Comparison of ENCODE assay signal across 9 mouse cellular contexts in the genomic region with DNA sequence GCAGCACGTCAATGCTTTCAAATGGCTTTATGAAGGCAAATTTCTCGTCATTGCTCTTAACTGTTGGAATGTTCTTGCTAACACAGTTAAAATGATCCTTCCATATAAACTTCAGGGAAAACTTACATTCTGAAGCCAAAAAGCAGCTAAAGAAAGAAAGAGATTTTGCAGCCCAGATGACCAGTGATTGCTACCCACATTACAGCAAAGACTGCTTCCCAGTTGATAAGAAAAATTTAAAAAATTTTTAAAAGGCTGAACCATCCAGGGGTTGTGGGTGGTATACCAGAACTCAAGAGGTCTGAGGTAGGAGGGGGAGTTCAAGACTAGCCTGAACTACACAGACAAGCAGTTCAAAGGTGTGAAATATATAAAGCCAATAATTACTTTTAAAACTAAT. TPM values are rescaled to one million over a fixed set of nuclear protein-coding genes. Genes with fewer than 3 reads are reported as not detected.
DNase-seq lines count a peak whose midpoint lies in the region; ATAC-seq and TF ChIP-seq lines count a peak whose summit lies in the region.
"Had no signal": no experiment of that assay in that cellular context is flagged by ENCODE, and none has a peak within 500 bp of the region (broad histone marks: within the 10 kb centered on the region; RNA-seq: fewer than 3 reads in every experiment).

No protein-coding gene starts in this region.

- no peaks in the 10 kb centered on the region for H3K9me3 ChIP-seq in limb, embryonic 11.5 days (ENCODE audit: control insufficient read depth, low read length)

- TF ChIP-seq CTCF in liver, adult 2 months (IDR thresholded peaks at IDR 0.05; ENCODE audit: low read depth, low read length): no peak
- TF ChIP-seq CTCF in embryonic fibroblast, embryonic 13.5 days (IDR thresholded peaks at IDR 0.05; ENCODE audit: borderline replicate concordance, insufficient read depth, low read length): no peak
- TF ChIP-seq CTCF in small intestine, adult 2 months (IDR thresholded peaks at IDR 0.05; ENCODE audit: extremely low read depth, insufficient read length, insufficient replicate concordance, low read depth, low read length): no peak

- H3K36me3 ChIP-seq in liver, adult 2 months (ENCODE audit: control insufficient read depth, insufficient read depth, low read length): no peaks in the 10 kb centered on the region
- H3K36me3 ChIP-seq in limb, embryonic 11.5 days (ENCODE audit: control insufficient read depth, insufficient read depth, low read length): no peaks in the 10 kb centered on the region
- H3K36me3 ChIP-seq in small intestine, adult 2 months (ENCODE audit: control insufficient read depth, insufficient read depth, low read length): no peaks in the 10 kb centered on the region

- no peak overlapping the region for H3K9ac ChIP-seq in liver, adult 2 months (ENCODE audit: low read depth, low read length)
- H3K9ac ChIP-seq in limb, embryonic 11.5 days (ENCODE audit: low read length): no peak overlapping the region

- H3K4me2 ChIP-seq in limb, embryonic 11.5 days (ENCODE audit: low read depth, severe bottlenecking): peak overlapping the region; percentile 15; the same call in 1 of the 2 replicates

- no peak for TF ChIP-seq POLR2A in liver, adult 2 months (IDR thresholded peaks at IDR 0.05; ENCODE audit: extremely low read depth, insufficient read depth, low read length)
- TF ChIP-seq POLR2A in embryonic fibroblast, embryonic 13.5 days (IDR thresholded peaks at IDR 0.05; ENCODE audit: low read depth, low read length): no peak; the same call in 1 of the 2 replicates
- no peak for TF ChIP-seq POLR2A in small intestine, adult 2 months (IDR thresholded peaks at IDR 0.05; ENCODE audit: low read depth, low read length)

- peak overlapping the region; percentile 50 for H3K27ac ChIP-seq in liver, adult 2 months (replicated peaks; ENCODE audit: insufficient read depth, low read depth, low read length)
- H3K27ac ChIP-seq in embryonic fibroblast, embryonic 13.5 days (ENCODE audit: insufficient read depth, low read length): peak overlapping the region; percentile 97
- no peak overlapping the region for H3K27ac ChIP-seq in limb, embryonic 11.5 days (replicated peaks; ENCODE audit: low read depth, low read length)
- peak overlapping the region; percentile 94 for H3K27ac ChIP-seq in small intestine, adult 2 months (ENCODE audit: insufficient read depth, low read depth, low read length)

- no peak overlapping the region for H3K4me3 ChIP-seq in liver, adult 2 months (ENCODE audit: insufficient read depth, low read depth, low read length)
- H3K4me3 ChIP-seq in embryonic fibroblast, embryonic 13.5 days (ENCODE audit: insufficient read depth, low read length): no peak overlapping the region
- H3K4me3 ChIP-seq in limb, embryonic 11.5 days (ENCODE audit: low read depth, low read length): no peak overlapping the region
- H3K4me3 ChIP-seq in small intestine, adult 2 months (ENCODE audit: low read depth, low read length): no peak overlapping the region

- 12% methylated on average over 2 of the region's 2 CpGs for WGBS in liver, adult 2 months
- 25% methylated on average over 2 of the region's 2 CpGs for WGBS in limb, embryonic 11.5 days
- 11% methylated on average over 2 of the region's 2 CpGs for WGBS in small intestine, adult 2 months

- peak; percentile 15 for DNase-seq in liver, adult 2 months (ENCODE audit: extremely low read depth, low read depth, low spot score)
- DNase-seq in liver: no peak
- no peak for DNase-seq in limb, embryonic 11.5 days (ENCODE audit: low spot score)
- DNase-seq in adrenal gland, postnatal 4 days (ENCODE audit: low spot score in 2 of 2): no peak
- DNase-seq in gastrocnemius, postnatal 10 days: no peak
- no peak for DNase-seq in testis, postnatal 10 days (ENCODE audit: low spot score)
- DNase-seq: adrenal gland, adult 2 months had no signal

- peaks cover 13% of the 10 kb centered on the region for H3K4me1 ChIP-seq in liver, adult 2 months (ENCODE audit: control insufficient read depth, insufficient read depth, low read length)
- H3K4me1 ChIP-seq in embryonic fibroblast, embryonic 13.5 days (ENCODE audit: control insufficient read depth, insufficient read depth, low read length): no peaks in the 10 kb centered on the region
- peaks cover 24% of the 10 kb centered on the region for H3K4me1 ChIP-seq in limb, embryonic 11.5 days (ENCODE audit: control insufficient read depth, insufficient read depth, low read length)
- H3K4me1 ChIP-seq in small intestine, adult 2 months (ENCODE audit: control insufficient read depth, insufficient read depth, insufficient read length, low read length): peaks cover 6% of the 10 kb centered on the region

- ATAC-seq in limb, embryonic 11.5 days (ENCODE audit: insufficient number of reproducible peaks, low FRiP score, low TSS enrichment, low read depth): no peak

- H3K27me3 ChIP-seq in liver, adult 2 months (ENCODE audit: control insufficient read depth, insufficient read depth, low read length): no peaks in the 10 kb centered on the region
- no peaks in the 10 kb centered on the region for H3K27me3 ChIP-seq in limb, embryonic 11.5 days (ENCODE audit: control insufficient read depth, insufficient read depth, low read length)
- no peaks in the 10 kb centered on the region for H3K27me3 ChIP-seq in small intestine, adult 2 months (ENCODE audit: control insufficient read depth, insufficient read depth, low read length)

- peaks cover 27% of the 10 kb centered on the region for H3K79me2 ChIP-seq in liver, adult 2 months (ENCODE audit: control insufficient read depth, insufficient read depth, low read length)

RNA-seq across cellular contexts. Expression of a gene that starts 1.1 kb away (rescaled TPM):
- 54.4 and 69.5 TPM in 2 replicates for total RNA-seq in liver, adult 2 months (2014; rRNA removed)
- 22.5 and 24.1 TPM in 2 replicates for polyA plus RNA-seq in liver, adult 2 months (2012; rRNA removed)
- polyA plus RNA-seq in embryonic fibroblast, embryonic 13.5 days (2011; ENCODE audit: insufficient read length, low read depth, missing spikeins): 718 and 1,071 TPM in 2 replicates
- polyA plus RNA-seq in limb, embryonic 11.5 days (2014; fragmentation: Nextera tagmentation; extraction: Ambion mirVana): 33.2 and 38.1 TPM in 2 replicates
- 44.8 and 89.4 TPM in 2 replicates for polyA plus RNA-seq in small intestine, adult 2 months (2012; rRNA removed)
- 100 to 1,000 TPM; 251 to 311 TPM for total RNA-seq in adrenal gland, postnatal 4 days (2021)
- total RNA-seq in gastrocnemius, postnatal 10 days (2021): 100 to 1,000 TPM; 117 to 155 TPM
